Mouse (Mus musculus) MEL (cell line): ENCODE results near the gene Tollip. TPM values are rescaled to one million over a fixed set of nuclear protein-coding genes. Genes with fewer than 3 reads are reported as not detected.

Source experiments
- DNase-seq: peaks from one replicate; pipeline ENCODE4 v3.0.0; 2011; ENCODE audit warnings: low read depth, low spot score
- H3K27ac ChIP-seq: 2 replicates; pipeline ENCODE4 v1.5.1; 2012; ENCODE audit warnings: low read depth, mild to moderate bottlenecking, control low read depth, low read length, moderate library complexity; ENCODE audit not compliant: control insufficient read depth
- H3K27me3 ChIP-seq, 2 experiments: fragments of 150-350 bp in 1 of 2; sonication (generic) in 1 of 2; 2 replicates each; pipeline ENCODE4 v1.6.1; 2012; ENCODE audit warnings: low read length in 2 of 2, mild to moderate bottlenecking in 2 of 2, improper control_type of control experiment in 1 of 2, moderate library complexity in 1 of 2; ENCODE audit not compliant: insufficient read depth in 2 of 2, control insufficient read depth in 1 of 2
- H3K36me3 ChIP-seq, 2 experiments: 2 replicates each; pipeline ENCODE4 v1.6.1; 2012 to 2014; ENCODE audit warnings: low read length in 2 of 2, improper control_type of control experiment in 1 of 2, inconsistent platforms in 1 of 2, mild to moderate bottlenecking in 1 of 2; ENCODE audit not compliant: insufficient read depth in 2 of 2, control insufficient read depth in 1 of 2
- H3K4me1 ChIP-seq, 2 experiments: fragments of 150-350 bp in 1 of 2; sonication (generic) in 1 of 2; 2 replicates each; pipeline ENCODE4 v1.6.1; 2012; ENCODE audit warnings: low read length in 2 of 2, improper control_type of control experiment in 1 of 2, mild to moderate bottlenecking in 1 of 2; ENCODE audit not compliant: insufficient read depth in 2 of 2, control insufficient read depth in 1 of 2
- H3K4me3 ChIP-seq, 2 experiments: fragments of 150-350 bp in 1 of 2; sonication (generic) in 1 of 2; 2 replicates each; pipeline ENCODE4 v1.5.1; 2012; ENCODE audit warnings: low read depth in 2 of 2, low read length in 2 of 2, mild to moderate bottlenecking in 2 of 2, moderate library complexity in 2 of 2, control low read depth in 1 of 2, improper control_type of control experiment in 1 of 2; ENCODE audit not compliant: control insufficient read depth in 1 of 2, insufficient read depth in 1 of 2
- H3K79me2 ChIP-seq: 2 replicates; pipeline ENCODE4 v1.6.1; 2012; ENCODE audit warnings: mild to moderate bottlenecking, low read length, moderate library complexity; ENCODE audit not compliant: control insufficient read depth, poor library complexity, insufficient read depth
- H3K9ac ChIP-seq: 2 replicates; pipeline ENCODE4 v1.6.1; 2012; ENCODE audit warnings: low read depth, mild to moderate bottlenecking, control low read depth, low read length, moderate library complexity; ENCODE audit not compliant: control insufficient read depth, poor library complexity, severe bottlenecking
- H3K9me3 ChIP-seq: fragments of 150-350 bp; sonication (generic); replicated peaks from 2 replicates; pipeline ENCODE4 v1.6.1; 2012; ENCODE audit warnings: mild to moderate bottlenecking, low read length, improper control_type of control experiment, moderate library complexity; ENCODE audit not compliant: insufficient read depth
- BHLHE40 ChIP-seq: IDR thresholded peaks from 2 replicates; pipeline ENCODE4 v1.6.1; 2012; ENCODE audit warnings: low read depth, mild to moderate bottlenecking, inconsistent platforms, low read length, improper control_type of control experiment, borderline replicate concordance
- E2F4 ChIP-seq: IDR thresholded peaks from 2 replicates; pipeline ENCODE4 v1.6.1; 2011; ENCODE audit warnings: low read depth, low read length, improper control_type of control experiment, borderline replicate concordance
- EP300 ChIP-seq, 2 experiments: IDR thresholded peaks; 2 replicates each; pipeline ENCODE4 v1.6.1; 2011; ENCODE audit warnings: improper control_type of control experiment in 2 of 2, low read length in 2 of 2, low read depth in 1 of 2, mild to moderate bottlenecking in 1 of 2
- ETS1 ChIP-seq: IDR thresholded peaks from 2 replicates; pipeline ENCODE4 v1.6.1; 2012; ENCODE audit warnings: low read depth, mild to moderate bottlenecking, inconsistent platforms, low read length, improper control_type of control experiment, moderate library complexity
- GABPA ChIP-seq: IDR thresholded peaks from 2 replicates; pipeline ENCODE4 v1.6.1; 2012; ENCODE audit warnings: low read depth, mild to moderate bottlenecking, inconsistent platforms, low read length, improper control_type of control experiment, moderate library complexity
- GATA1 ChIP-seq: IDR thresholded peaks from 2 replicates; pipeline ENCODE4 v1.6.1; 2011; ENCODE audit warnings: low read depth, low read length, improper control_type of control experiment
- JUND ChIP-seq: IDR thresholded peaks from 2 replicates; pipeline ENCODE4 v1.6.1; 2011; ENCODE audit warnings: low read depth, mild to moderate bottlenecking, improper control_type of control experiment, low read length
- MAFK ChIP-seq: IDR thresholded peaks from 2 replicates; pipeline ENCODE4 v1.6.1; 2011; ENCODE audit warnings: low read depth, mild to moderate bottlenecking, low read length, improper control_type of control experiment, borderline replicate concordance
- MAX ChIP-seq: IDR thresholded peaks from 2 replicates; pipeline ENCODE4 v1.6.1; 2011; ENCODE audit warnings: low read length, improper control_type of control experiment
- MAZ ChIP-seq: IDR thresholded peaks from 2 replicates; pipeline ENCODE4 v1.6.1; 2012; ENCODE audit warnings: low read depth, mild to moderate bottlenecking, inconsistent platforms, low read length, improper control_type of control experiment
- MEF2A ChIP-seq: IDR thresholded peaks from 2 replicates; pipeline ENCODE4 v1.6.1; 2014; ENCODE audit warnings: low read depth, mild to moderate bottlenecking, inconsistent platforms, low read length, improper control_type of control experiment; ENCODE audit not compliant: poor library complexity, insufficient replicate concordance, severe bottlenecking; ENCODE audit errors: extremely low read depth
- MXI1 ChIP-seq: IDR thresholded peaks from 2 replicates; pipeline ENCODE4 v1.6.1; 2011; ENCODE audit warnings: mild to moderate bottlenecking, low read depth, low read length, improper control_type of control experiment
- POLR2A ChIP-seq, 2 experiments: IDR thresholded peaks; 2 replicates each; pipeline ENCODE4 v1.6.1; 2011 to 2012; ENCODE audit warnings: low read length in 2 of 2, mild to moderate bottlenecking in 2 of 2, control low read depth in 1 of 2, improper control_type of control experiment in 1 of 2, low read depth in 1 of 2, moderate library complexity in 1 of 2; ENCODE audit not compliant: control insufficient read depth in 1 of 2, insufficient read depth in 1 of 2, poor library complexity in 1 of 2
- POLR2AphosphoS2 ChIP-seq: IDR thresholded peaks from 2 replicates; pipeline ENCODE4 v1.6.1; 2011; ENCODE audit warnings: low read length, improper control_type of control experiment
- POLR2AphosphoS5 ChIP-seq: IDR thresholded peaks from 2 replicates; pipeline ENCODE4 v1.6.1; 2012; ENCODE audit warnings: low read depth, borderline replicate concordance, mild to moderate bottlenecking, inconsistent platforms, low read length, moderate library complexity, mixed read lengths
- RAD21 ChIP-seq: IDR thresholded peaks from 2 replicates; pipeline ENCODE4 v1.6.1; 2011; ENCODE audit warnings: mild to moderate bottlenecking, low read depth, low read length, improper control_type of control experiment
- RCOR1 ChIP-seq: IDR thresholded peaks from 2 replicates; pipeline ENCODE4 v1.6.1; 2012; ENCODE audit warnings: low read depth, mild to moderate bottlenecking, inconsistent platforms, low read length, improper control_type of control experiment
- SIN3A ChIP-seq: IDR thresholded peaks from 2 replicates; pipeline ENCODE4 v1.6.1; 2012; ENCODE audit warnings: low read length, improper control_type of control experiment, inconsistent platforms
- TAL1 ChIP-seq: IDR thresholded peaks from 2 replicates; pipeline ENCODE4 v1.6.1; 2012; ENCODE audit warnings: mild to moderate bottlenecking, inconsistent platforms, low read length, moderate library complexity, mixed read lengths
- TCF12 ChIP-seq: IDR thresholded peaks from 2 replicates; pipeline ENCODE4 v1.6.1; 2014; ENCODE audit warnings: low read depth, mild to moderate bottlenecking, inconsistent platforms, low read length, improper control_type of control experiment, moderate library complexity
- ZKSCAN1 ChIP-seq: IDR thresholded peaks from 2 replicates; pipeline ENCODE4 v1.6.1; 2012; ENCODE audit warnings: low read depth, mild to moderate bottlenecking, inconsistent platforms, low read length, improper control_type of control experiment, moderate library complexity
- polyA plus RNA-seq, 2 experiments: library from polyadenylated mRNA; stranded (reverse) in 1 of 2; unstranded in 1 of 2; fragments of >175 nt in 1 of 2; fragments of >200 nt in 1 of 2; gene quantifications; 2 replicates each; pipeline versions ENCODE4 v1.2.1 to v1.2.4; 2012; ENCODE audit warnings: low replicate concordance in 2 of 2, low read depth in 1 of 2; ENCODE audit not compliant: insufficient read length in 2 of 2, insufficient read depth in 1 of 2, missing spikeins in 1 of 2
- total RNA-seq: library from RNA; depleted of rRNA; stranded (reverse); fragments of 300-350 nt; gene quantifications from 2 replicates; pipeline ENCODE4 v1.2.3, GENCODE M21; 2012

Tollip gene
- total and polyA plus RNA-seq, 3 experiments, result 35.6 to 63.8 (median 53.4) TPM

GRCm38 (mm10) chr7:141945927-141946326 is 27.6 kb upstream of the Tollip start:
- no peak overlapping the region for H3K9ac ChIP-seq
- no peak overlapping the region for H3K27ac ChIP-seq
- H3K4me3 ChIP-seq, result no peak overlapping the region
- H3K4me1 ChIP-seq, result no peaks in the 10 kb centered on the region
- H3K9me3 ChIP-seq, result no peaks in the 10 kb centered on the region
- no peak for DNase-seq
- no peaks in the 10 kb centered on the region for H3K36me3 ChIP-seq
- TF ChIP-seq BHLHE40 (no peak), MAX (no peak), MXI1 (no peak), RCOR1 (no peak), POLR2AphosphoS2 (no peak), MAFK (no peak), POLR2AphosphoS5 (no peak), JUND (no peak), TAL1 (no peak), SIN3A (no peak), EP300 (IDR thresholded peaks at IDR 0.05; ENCODE audit: low read depth in 1 of 2, low read length in 2 of 2) (no peak), GABPA (no peak), RAD21 (no peak), MEF2A (no peak), MAZ (no peak), E2F4 (no peak), POLR2A (IDR thresholded peaks at IDR 0.05; ENCODE audit: control insufficient read depth in 1 of 2, insufficient read depth in 1 of 2, low read depth in 1 of 2, low read length in 2 of 2, poor library complexity in 1 of 2) (no peak)
- no peaks in the 10 kb centered on the region for H3K79me2 ChIP-seq
- H3K27me3 ChIP-seq, result no peaks in the 10 kb centered on the region; a peak in 1 of 4 replicates

DNA sequence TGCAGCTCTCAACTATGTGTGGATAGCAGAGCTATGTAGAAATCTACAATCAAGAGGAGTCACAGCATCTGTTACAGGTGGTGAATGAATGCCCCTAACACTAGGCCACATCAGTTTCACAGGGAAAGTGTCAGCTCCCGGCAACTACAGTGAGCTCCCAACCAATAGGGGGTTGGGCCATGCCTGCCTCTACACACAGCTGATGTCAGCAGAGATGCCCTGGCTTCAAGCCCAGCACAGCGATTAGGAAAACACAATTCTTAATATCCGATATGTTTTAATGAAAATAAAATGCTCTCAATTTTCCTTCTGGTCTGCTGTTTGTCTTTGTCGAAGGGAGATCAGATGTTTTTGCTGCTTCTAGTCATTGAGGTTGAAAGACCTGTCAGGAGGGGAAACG is 25.1 kb upstream of the Tollip start:
- H3K4me1 ChIP-seq, result no peaks in the 10 kb centered on the region
- no peaks in the 10 kb centered on the region for H3K36me3 ChIP-seq
- no peak overlapping the region for H3K27ac ChIP-seq
- DNase-seq, result no peak
- H3K4me3 ChIP-seq, result no peak overlapping the region
- no peaks in the 10 kb centered on the region for H3K9me3 ChIP-seq
- H3K79me2 ChIP-seq, result no peaks in the 10 kb centered on the region
- no peaks in the 10 kb centered on the region; a peak in 1 of 4 replicates for H3K27me3 ChIP-seq
- no peak overlapping the region for H3K9ac ChIP-seq
- no peak for TF ChIP-seq ZKSCAN1
- no peak for TF ChIP-seq MAFK
- TF ChIP-seq POLR2AphosphoS5, result no peak
- TF ChIP-seq POLR2AphosphoS2, result no peak
- no peak for TF ChIP-seq MXI1
- TF ChIP-seq RAD21, result no peak
- TF ChIP-seq GATA1, result no peak
- no peak for TF ChIP-seq TCF12
- no peak for TF ChIP-seq ETS1
- no peak for TF ChIP-seq TAL1
- no peak for TF ChIP-seq E2F4
- no peak for TF ChIP-seq EP300 (IDR thresholded peaks at IDR 0.05; ENCODE audit: low read depth in 1 of 2, low read length in 2 of 2)
